Mouse (Mus musculus) small intestine, adult 2 months (tissue): ENCODE measurements around the gene Mat2a. TPM values are rescaled to one million over a fixed set of nuclear protein-coding genes. Genes with fewer than 3 reads are reported as not detected.

Experiments used
- H3K27ac ChIP-seq: fragments of 200-500 bp; 2 replicates; pipeline ENCODE4 v1.5.1; 2012; ENCODE audit warnings: low read depth, low read length, control low read depth, inconsistent platforms; ENCODE audit not compliant: insufficient read depth
- H3K27me3 ChIP-seq: fragments of 200-500 bp; 2 replicates; pipeline ENCODE4 v1.6.1; 2012; ENCODE audit warnings: mild to moderate bottlenecking, moderate library complexity, low read length, inconsistent platforms; ENCODE audit not compliant: control insufficient read depth, insufficient read depth
- H3K36me3 ChIP-seq: fragments of 200-500 bp; 2 replicates; pipeline ENCODE4 v1.6.1; 2012; ENCODE audit warnings: mild to moderate bottlenecking, low read length, control low read depth, inconsistent platforms; ENCODE audit not compliant: control insufficient read depth, insufficient read depth
- H3K4me1 ChIP-seq: fragments of 200-500 bp; 2 replicates; pipeline ENCODE4 v1.6.1; 2012; ENCODE audit warnings: low read length, inconsistent platforms, mixed read lengths; ENCODE audit not compliant: control insufficient read depth, insufficient read depth, insufficient read length
- H3K4me3 ChIP-seq: fragments of 200-500 bp; 2 replicates; pipeline ENCODE4 v1.5.1; 2012; ENCODE audit warnings: low read depth, mild to moderate bottlenecking, control low read depth, inconsistent platforms, low read length, moderate library complexity
- CTCF ChIP-seq: fragments of 200-500 bp; IDR thresholded peaks from 2 replicates; pipeline ENCODE4 v1.5.1; 2012; ENCODE audit warnings: low read depth, mild to moderate bottlenecking, control low read depth, inconsistent platforms, low read length, moderate library complexity, mixed read lengths; ENCODE audit not compliant: insufficient replicate concordance, insufficient read length; ENCODE audit errors: extremely low read depth
- POLR2A ChIP-seq: fragments of 200-500 bp; IDR thresholded peaks from 2 replicates; pipeline ENCODE4 v1.6.1; 2012; ENCODE audit warnings: low read depth, mild to moderate bottlenecking, control low read depth, inconsistent platforms, low read length, moderate library complexity
- WGBS: fragments of 180-500 bp; shearing (Covaris S2); methylation state at CpG from one replicate; pipeline ENCODE4 v1.1.7; 2018; 5-methylcytosine and 5-hydroxymethylcytosine counted together
- polyA plus RNA-seq: library from polyadenylated mRNA; depleted of rRNA; stranded (reverse); fragments of >200 nt; gene quantifications from 2 replicates; pipeline ENCODE4 v1.2.3, GENCODE M21; 2012

The Mat2a gene
- polyA plus RNA-seq, 1 experiment = 19.5 TPM

GRCm38 (mm10) chr6:72399967-72400366, 39.4 kb downstream of the Mat2a start:
- Histone ChIP-seq H3K36me3 (no peaks in the 10 kb centered on the region), H3K27me3 (no peaks in the 10 kb centered on the region), H3K27ac (no peak overlapping the region), H3K4me3 (no peak overlapping the region), H3K4me1 (no peaks in the 10 kb centered on the region)
- WGBS = 67% methylated on average over 2 of the region's 2 CpGs
- no peak for TF ChIP-seq POLR2A
- TF ChIP-seq CTCF = no peak

DNA sequence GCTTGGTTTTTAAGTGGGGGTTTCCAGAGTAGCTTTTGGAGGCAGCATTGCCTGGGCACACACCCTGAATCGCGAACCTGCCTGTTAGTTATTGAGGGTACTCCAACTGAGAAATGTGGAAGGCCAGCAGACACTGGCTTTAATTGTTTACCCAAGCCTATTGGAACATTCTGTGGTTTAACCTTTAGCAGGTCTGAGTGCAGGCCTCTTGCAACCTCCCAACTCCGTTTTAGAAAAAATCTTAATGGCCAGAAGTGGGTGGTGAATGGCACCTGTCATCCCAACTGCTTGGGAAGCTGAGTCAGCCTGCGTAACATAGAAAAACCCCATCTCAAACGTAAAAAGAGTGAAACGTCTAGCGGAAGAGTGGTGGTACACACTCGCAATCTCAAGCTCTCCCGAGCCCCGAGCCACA, 42.5 kb downstream of the Mat2a start:
- Histone ChIP-seq H3K4me1 (no peaks in the 10 kb centered on the region), H3K27me3 (no peaks in the 10 kb centered on the region), H3K36me3 (no peaks in the 10 kb centered on the region), H3K27ac (no peak overlapping the region), H3K4me3 (no peak overlapping the region)
- WGBS = 76% methylated on average over 10 of the region's 10 CpGs
- TF ChIP-seq POLR2A (no peak), CTCF (no peak)

- Histone ChIP-seq H3K27ac (no peak overlapping the region), H3K36me3 (peaks cover 7% of the 10 kb centered on the region; the same call in 1 of the 2 replicates), H3K27me3 (no peaks in the 10 kb centered on the region), H3K4me1 (peaks cover 4% of the 10 kb centered on the region; the same call in 1 of the 2 replicates), H3K4me3 (no peak overlapping the region)
- 91% methylated on average over 5 of the region's 5 CpGs for WGBS
- TF ChIP-seq POLR2A (no peak), CTCF (no peak)
These were observed 47.0 kb downstream of the Mat2a start for GRCm38 (mm10) chr6:72392341-72392740.

GRCm38 (mm10) chr6:72390795-72391521, 48.4 kb downstream of the Mat2a start:
- WGBS = 20% methylated on average over 12 of the region's 12 CpGs
- H3K4me1 ChIP-seq = peaks cover 4% of the 10 kb centered on the region; the same call in 1 of the 2 replicates
- peaks cover 12% of the 10 kb centered on the region for H3K36me3 ChIP-seq
- no peaks in the 10 kb centered on the region for H3K27me3 ChIP-seq
- H3K4me3 ChIP-seq = peak overlapping the region; percentile 79
- peak overlapping the region; percentile 98 for H3K27ac ChIP-seq
- no peak for TF ChIP-seq POLR2A

GRCm38 (mm10) chr6:72389941-72390771, 49.2 kb downstream of the Mat2a start, which contains the start of gene Vamp8:
TSS of gene Vamp8 (minus strand) at chr6:72390703.
- Histone ChIP-seq H3K27ac (peak within 1 kb of the TSS; percentile 98), H3K4me1 (peaks cover 4% of the 10 kb centered on the region; the same call in 1 of the 2 replicates), H3K4me3 (peak within 1 kb of the TSS; percentile 79), H3K27me3 (no peaks in the 10 kb centered on the region), H3K36me3 (peaks cover 17% of the 10 kb centered on the region)
- TF ChIP-seq POLR2A (peak; percentile 39; the same call in 1 of the 2 replicates), CTCF (peak; percentile 43; the same call in 1 of the 2 replicates)
- WGBS = under 1% methylated on average over 33 of the region's 33 CpGs

DNA sequence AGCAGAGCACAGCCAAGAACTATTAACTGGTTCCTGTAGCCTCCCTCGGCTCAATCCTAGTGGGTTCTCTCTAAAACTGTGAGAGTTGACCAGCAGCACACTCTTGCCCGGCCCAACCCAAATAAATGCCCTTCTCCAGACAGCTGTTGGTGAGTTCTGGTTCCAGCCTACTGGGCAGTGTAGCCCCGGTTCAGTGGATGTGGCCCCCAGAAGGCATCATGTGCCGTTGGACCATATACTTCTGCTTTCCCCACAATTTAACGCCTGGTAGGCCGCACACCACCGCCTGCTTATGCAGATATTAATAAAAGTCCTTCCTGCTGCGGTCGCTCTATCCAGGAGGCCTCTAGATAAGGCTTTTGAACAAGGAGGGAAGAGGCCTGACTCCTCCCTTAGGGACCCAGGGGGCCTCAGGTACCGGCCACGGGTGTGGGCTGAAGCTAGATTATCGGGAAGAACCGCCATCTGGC, 49.9 kb downstream of the Mat2a start:
- H3K27me3 ChIP-seq = no peaks in the 10 kb centered on the region
- WGBS = 1% methylated on average over 13 of the region's 13 CpGs
- H3K4me3 ChIP-seq = peak overlapping the region; percentile 79
- H3K4me1 ChIP-seq = peaks cover 4% of the 10 kb centered on the region; the same call in 1 of the 2 replicates
- peak overlapping the region; percentile 98 for H3K27ac ChIP-seq
- peaks cover 21% of the 10 kb centered on the region for H3K36me3 ChIP-seq
- no peak for TF ChIP-seq POLR2A
- no peak for TF ChIP-seq CTCF
